Mouse (Mus musculus) urinary bladder, postnatal 25 days (tissue): ENCODE data around the gene Cd79a.

Experiments used
- DNase-seq: peaks from one replicate; pipeline ENCODE4 v3.0.0; 2022; ENCODE audit warnings: low spot score

The Cd79a gene

DNA sequence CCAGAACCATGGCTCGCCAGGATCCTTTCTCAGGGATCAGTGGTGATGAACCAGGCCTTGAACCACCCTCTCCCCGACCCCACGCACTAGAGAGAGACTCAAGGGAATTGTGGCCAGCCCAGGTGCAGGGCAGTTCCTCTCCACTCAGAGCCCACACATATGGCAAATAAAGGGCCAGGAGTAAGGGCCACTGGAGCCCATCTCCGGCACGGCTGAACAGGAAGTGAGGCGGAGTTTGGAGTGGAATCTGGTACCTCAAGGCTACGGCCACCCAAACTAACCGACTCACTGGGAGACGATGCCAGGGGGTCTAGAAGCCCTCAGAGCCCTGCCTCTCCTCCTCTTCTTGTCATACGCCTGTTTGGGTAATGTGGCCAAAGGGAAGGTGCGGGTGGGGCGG is at the start of gene Cd79a:
TSS of gene Cd79a (plus strand) at position 158 of the 400 bp plus-strand sequence.
- no peak for DNase-seq

DNA sequence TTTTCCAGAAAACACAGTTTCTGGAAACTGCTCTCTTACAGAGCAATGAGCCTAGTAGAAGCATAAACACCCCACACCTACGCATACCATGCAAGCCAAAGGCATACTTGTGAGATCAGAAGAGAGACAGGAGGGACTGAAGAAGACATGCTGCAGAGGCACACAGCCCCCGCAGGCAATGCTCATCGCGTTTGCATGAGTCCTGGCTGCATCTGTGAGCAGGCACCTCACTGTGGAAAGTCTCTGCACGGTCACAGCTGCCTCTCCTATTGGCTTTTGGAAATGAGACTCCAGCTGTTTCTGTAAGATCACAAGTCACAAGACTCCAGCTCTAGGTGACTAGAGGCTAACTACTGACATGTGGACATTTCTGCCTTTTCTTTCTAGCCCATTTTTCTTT is 47.0 kb upstream of the Cd79a start:
- peak; percentile 19 for DNase-seq

DNA sequence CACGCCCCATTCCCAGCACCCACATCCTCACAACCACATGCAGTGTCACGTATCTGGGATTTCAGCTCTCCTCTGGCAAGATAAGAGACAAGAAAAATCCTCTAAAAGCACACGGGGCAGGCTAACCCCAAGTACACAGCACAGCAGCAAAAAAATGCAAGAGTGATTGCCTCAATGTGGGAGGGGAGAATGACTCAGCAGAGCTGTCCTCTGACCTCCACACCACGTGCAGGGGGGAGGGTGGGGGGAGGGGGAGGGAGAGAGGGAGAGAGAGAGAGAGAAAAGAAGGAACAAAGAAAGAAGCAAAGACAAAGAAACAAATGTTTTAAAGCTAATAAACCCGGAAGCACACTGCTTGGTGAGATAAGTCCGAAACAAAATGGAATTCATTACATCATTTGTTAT is 46.3 kb upstream of the Cd79a start:
- no peak for DNase-seq

DNA sequence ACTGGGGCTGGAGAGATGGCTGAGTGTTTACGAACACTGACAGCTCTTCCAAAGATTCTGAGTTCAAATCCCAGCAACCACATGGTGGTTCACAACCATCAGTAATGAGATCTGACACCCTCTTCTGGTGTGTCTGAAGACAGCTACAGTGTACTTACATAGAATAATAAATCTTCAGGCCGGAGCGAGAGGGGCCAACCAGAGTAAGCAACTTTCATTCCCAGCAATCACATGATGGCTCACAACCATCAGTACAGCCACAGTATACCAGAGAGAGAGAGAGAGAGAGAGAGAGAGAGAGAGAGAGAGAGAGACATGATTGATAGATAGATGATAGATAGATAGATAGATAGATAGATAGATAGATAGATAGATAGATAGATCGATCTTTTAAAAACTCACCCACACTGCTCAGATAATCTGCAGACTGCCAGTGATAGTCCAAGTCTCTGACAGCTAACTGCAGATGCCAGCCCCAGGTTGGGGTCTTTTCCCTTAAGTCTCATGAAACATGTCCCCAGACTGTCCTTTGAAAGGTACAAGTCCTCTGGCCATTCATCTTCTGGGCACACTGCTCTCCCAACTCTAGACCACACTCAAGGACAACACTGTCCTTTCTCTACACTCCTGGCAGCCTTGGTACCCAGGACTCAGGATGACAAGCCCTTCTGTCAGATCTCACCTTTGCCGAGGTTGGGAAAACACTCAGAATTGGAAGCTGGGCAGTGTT is 45.4 kb upstream of the Cd79a start:
- DNase-seq = no peak

DNA sequence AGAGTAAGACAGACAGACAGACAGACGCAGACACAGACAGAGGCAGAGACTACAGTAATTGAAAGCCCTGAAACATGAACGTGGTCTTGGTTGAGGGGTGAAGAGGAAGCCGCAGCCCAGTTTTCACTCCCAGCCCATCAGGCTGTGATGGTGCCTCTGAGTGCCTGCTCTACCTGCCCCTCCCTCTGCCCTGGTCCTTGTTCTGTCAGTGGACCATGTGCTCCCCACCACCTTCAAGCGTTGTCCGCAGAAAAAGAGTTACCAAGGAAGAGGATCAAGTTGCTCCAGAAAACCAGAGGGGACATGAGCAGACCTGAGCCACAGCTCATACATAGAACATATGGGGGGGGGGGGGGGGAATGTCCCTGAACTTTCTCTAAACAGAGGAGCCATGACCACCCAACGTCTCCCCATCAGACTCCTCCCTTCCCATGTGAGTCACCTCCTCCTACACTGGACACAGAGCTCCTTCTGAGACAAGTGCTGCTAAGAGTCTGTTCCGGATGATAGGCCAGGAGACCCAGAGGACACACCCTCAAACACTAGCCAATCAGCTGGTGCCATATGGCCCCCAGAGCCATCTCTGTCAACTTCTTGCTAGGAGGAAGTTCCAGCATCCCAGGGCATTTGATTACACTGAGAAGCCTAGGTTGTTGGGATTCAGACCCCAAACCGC is 44.5 kb upstream of the Cd79a start:
- DNase-seq = no peak

DNA sequence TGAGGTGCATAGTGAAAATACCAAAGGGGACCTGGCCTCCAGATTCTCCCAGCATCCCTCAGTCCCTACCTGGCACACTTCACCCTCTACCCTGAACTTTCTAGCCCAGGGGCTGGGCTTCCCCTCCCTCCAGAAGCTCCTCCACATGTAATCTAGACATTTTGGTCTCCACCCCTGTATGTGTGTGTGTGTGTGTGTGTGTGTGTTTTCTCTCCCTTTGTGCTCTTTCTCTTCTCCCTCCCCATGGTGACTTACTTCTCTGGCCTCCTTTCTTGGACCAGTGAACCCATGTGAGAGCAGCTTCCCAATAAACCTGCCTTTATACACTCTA is 44.0 kb upstream of the Cd79a start:
- DNase-seq = no peak

DNA sequence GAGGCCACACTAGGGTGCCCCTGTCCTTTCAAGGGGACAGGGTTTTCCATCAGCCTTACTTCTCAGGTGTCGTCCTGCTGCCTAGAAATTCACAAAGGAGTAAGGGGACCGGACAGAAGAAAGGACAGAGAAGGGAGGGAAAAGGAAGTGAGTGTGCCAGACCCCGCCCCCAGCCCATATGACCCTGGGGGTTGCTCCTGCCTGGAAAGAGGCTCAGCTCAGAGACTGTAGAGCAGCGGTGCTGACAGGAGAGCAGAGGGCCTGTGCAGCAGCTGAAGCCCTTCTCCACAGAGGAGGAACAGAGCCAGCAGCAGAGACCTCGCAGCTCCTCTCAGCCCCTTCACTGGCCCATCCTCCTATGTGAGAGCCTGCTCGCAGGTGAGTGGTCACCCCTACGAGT is 43.5 kb upstream of the Cd79a start:
- no peak for DNase-seq

DNA sequence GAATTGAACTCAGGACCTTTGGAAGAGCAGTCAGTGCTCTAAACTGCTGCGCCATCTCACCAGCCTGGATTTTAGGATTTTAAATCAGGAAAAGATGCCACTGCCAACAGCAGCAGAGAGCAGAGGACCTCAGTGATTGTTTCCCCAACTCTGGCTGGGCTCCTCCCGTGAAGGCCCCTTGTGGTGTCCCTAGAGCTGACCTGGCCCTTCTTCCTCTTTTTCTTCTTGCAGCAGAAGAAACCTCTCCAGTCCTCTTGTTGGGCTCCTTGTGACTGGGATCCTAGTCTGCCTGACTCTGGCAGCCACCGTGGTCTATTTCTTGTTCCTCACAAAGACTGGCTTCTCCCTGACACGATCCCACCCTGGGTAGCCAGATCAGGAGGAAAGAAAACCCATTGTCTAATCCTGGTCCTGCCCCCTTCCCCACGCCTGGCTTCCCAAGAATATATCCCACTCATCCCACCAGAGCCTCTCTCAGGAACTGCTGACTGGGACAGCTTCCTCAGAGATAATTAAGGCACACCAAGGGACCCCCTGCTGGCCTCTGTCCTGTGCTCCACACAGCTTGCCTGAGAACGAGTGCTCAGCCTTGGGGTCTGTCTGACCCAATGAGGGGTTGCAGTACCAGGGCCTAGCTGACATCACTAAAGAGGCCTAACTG is 40.6 kb upstream of the Cd79a start:
- DNase-seq = no peak

DNA sequence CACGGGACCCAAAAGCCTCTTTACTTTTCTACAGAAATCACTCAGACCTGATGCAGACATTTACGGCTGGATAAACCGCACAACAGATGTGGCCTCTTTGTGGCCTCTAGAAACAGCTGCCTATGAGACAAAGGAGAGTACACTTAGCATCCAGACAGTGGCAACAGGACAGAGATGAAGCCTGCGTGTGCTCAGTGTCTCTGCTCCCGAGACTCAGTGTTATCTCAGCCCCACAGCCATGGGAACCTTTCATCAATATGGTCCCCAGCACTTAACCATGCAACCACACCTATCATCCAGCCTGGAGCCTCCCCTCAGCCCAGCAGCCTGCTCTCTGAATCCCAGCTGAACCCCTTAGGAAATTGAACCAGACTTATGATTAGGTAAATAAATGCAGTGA is 37.9 kb upstream of the Cd79a start:
- DNase-seq = no peak

DNA sequence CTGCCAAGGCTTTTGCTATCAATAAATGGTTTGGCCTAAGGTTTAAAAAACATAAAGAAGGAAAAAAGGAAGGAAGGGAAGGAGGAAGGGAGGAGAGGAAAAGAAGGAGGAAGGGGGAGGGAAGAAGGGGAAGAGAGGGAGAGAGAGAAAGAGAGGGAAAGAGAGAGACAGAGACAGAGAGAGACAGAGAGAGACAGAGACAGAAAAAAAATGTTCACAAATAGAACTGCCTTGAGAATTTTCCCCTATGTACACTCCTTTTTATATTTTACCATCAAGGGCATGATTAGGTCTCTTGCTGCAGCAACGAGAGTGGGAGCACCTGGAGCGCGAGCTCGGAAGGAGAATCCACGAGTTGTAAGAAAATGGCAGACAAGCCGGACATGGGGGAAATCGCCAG is 35.3 kb upstream of the Cd79a start, which contains the start of gene Gm9844:
TSS of gene Gm9844 (plus strand) at position 301 of the 400 bp plus-strand sequence.
- no peak for DNase-seq

DNA sequence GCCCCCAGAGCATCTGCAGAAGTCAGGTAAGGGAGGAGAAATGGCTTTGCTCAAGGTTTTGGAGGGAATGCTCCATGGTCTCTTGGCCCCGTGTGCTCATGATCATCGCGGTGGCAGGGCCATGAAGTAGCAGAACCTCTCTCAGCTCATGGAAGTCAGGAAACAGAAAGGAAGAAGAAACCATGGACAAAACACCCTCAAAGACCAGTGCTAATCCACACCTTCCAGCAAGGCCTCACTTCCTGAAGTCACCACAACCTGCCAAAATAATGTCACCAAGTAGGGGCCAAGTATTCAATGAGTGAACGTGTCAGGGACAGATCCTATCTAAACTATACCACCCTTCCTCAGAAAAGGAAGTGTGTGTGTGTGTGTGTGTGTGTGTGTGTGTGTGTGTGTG is 34.3 kb upstream of the Cd79a start:
- DNase-seq = no peak

DNA sequence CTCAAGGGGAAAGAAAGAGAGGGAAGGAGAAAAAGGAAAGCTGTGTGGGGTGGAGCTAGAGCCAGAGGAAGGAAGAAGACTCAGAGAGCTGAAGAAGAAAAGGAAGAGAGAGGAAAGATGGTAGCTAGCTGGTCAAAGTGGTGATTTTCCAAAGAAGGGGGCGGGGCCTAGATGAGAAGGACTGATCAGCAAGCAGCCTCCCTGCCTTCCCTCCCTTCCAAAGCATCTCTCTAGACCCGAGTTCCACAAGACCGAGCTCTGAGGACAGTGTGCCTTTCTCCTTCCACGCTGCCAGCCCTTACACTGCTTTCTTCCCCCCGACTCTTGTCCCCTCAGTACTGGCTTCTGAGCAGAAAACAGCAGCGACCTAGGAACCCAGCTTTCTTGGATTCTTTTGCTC is 33.0 kb upstream of the Cd79a start:
- no peak for DNase-seq

DNA sequence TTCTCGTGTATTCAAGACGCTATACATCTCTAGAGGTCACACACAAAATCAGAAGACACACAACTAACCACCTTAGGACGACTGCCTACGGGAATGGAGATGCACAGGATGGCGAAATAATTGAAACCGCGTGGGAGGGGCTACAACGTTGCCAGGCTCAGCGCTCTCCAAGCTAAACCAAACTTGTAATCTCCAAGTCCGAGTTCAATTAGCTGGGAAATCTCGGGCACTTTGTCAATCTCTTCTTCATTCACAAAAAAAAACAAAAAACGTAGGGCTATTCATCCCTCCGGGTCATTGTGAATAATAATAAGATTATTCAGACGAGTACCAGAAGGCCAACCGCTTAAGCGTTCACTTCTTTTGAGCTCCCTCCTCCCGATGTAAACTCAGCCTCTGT is 28.1 kb upstream of the Cd79a start:
- no peak for DNase-seq

DNA sequence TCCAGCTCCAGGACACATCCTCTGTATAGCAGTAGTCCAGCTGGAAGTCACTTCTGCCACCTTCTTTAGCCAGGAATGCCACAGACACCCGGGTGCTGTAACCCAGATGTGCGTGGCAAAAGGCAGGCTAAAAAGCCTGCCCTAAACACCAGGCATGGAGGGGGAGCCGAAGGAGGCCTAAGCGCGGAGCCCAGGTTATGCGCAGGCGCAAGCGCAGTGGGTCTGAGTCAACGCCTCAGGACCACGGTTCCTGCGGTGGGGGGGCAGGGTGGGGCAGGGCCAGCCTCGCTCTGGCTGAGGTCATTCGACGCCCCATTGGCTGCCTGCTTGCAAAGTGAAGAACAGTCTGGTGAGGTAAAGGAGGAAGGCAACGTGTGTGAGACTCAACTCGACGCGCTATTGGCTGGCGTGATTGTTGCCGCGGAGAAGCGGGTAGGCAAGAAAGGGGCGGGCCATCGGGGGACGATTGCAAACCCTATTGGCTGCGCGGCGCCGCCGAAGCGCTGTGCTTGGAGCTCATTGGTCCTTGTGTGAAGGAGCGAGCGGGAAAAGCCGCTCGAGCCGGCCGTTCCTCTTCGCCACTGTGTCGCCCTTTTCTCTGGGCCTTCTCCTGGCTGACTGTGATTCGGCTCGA is 27.5 kb upstream of the Cd79a start, which contains the start of the genes Lypd4 and Dmrtc2:
TSS of gene Lypd4 (minus strand) at position 410 of the 634 bp plus-strand sequence.
TSS of gene Dmrtc2 (plus strand) at position 526 of the 634 bp plus-strand sequence.
- no peak for DNase-seq

DNA sequence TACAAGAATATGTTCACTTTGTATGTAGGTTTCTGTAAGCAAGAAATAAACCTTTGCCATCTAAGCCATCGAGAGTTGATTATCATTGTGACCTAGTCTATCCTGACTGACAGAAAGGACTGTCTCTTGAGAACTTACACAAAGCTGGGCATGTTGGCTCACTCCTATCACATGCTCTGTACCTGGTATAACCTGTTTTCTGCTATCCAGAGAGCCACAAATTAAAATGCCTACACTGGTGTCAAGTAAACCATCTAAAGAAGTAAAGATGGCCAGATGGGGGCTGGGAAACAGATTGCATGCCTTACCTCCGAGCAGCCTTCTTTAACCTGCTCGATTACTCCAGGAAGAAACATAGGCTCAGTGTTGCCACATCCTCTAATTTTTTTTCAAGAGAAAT is 19.6 kb upstream of the Cd79a start:
- no peak for DNase-seq

DNA sequence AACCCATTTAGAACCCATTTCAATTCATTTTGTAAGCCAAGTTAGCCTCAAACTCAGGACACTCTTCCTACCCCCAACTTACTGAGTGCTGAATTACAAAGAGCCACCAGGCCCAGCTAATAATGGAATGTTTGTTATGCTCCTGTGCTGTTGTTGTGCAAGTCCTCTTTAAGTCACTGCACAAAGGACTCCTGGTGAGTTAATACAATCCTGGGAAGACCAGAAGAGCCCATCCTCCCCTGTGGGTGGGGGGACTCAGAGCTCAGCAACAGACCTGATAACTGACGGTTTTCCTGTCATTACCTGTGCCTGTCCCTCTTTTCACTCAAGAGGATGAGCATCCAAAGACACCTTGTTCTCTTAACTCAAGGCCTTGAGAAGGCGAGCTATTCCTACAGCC is 17.6 kb upstream of the Cd79a start:
- no peak for DNase-seq

DNA sequence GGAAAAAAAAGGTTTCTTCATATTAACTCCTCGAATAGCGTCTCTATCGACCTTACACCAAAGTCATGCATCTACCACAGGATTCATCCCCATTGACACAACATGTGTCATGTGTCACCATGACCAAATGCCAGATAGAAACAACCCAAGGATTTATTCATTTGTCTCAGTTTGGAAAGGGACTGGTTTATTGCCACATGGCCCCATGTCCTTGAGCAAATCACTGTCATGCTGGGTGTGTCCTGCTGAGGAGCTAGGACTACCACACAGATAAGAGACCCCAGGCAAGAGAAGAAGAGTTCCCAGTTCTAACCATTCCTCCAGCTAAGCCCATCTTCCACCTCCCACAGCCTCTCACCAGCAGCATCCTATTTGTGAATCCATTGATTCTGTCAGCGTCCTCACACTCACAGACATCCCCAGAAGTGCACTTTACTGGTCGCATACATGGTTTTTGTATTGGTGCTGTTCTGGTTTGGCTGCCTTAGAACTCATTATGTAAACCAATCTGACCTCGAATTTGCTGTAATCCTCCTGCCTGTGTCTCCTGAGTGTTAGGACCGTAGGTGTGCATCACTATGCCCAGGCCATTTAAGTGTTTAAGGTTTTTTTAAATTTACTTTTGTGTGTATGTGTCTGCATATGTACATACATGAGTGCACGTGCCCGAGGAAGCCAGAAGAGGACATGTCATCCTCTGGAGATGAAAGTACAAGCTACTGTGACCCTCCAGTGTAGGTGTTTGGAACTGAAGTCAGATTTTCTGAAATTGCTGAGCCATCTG is 14.6 kb upstream of the Cd79a start:
- DNase-seq = no peak

DNA sequence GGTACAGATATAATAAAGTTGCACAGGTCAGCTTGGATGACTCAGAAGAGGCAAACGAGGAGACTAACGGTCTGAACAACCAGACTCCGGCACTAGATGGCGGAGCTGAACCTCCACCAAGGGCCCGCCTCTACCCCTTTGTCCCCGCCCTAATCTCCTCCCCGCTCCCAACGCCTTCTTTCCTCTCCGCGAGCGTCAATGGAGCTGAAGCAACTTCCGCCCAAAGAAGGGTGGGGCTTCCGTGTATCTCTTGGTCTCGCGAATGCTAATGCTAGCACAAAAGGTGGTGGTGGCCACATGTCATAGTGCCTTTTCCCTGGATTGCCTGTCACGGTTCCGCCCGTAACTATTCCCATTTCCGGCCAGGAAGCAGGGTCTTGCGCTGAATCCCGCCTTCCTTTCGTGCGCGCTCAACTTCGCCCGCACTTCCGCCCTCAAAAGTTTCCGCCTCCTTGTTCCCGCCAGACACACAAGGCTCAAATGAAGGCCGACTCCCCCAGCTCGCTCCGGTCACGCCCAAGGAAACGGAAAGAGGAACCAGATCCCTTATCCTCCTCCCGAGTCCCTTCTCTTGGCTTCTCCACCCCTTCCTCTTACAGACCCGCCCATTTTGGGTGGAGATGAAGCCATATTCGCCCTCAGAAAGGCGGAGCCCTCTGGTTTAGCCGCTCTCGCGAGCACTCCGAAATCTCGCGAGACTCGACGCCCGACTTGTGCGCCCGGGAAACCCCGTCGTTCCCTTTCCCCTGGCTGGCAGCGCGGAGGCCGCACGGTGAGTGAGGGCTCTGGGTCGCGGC is 13.1 kb upstream of the Cd79a start, which contains the start of gene Rps19:
TSS of gene Rps19 (plus strand) at position 476 of the 797 bp plus-strand sequence.
- peak; percentile 98 for DNase-seq

DNA sequence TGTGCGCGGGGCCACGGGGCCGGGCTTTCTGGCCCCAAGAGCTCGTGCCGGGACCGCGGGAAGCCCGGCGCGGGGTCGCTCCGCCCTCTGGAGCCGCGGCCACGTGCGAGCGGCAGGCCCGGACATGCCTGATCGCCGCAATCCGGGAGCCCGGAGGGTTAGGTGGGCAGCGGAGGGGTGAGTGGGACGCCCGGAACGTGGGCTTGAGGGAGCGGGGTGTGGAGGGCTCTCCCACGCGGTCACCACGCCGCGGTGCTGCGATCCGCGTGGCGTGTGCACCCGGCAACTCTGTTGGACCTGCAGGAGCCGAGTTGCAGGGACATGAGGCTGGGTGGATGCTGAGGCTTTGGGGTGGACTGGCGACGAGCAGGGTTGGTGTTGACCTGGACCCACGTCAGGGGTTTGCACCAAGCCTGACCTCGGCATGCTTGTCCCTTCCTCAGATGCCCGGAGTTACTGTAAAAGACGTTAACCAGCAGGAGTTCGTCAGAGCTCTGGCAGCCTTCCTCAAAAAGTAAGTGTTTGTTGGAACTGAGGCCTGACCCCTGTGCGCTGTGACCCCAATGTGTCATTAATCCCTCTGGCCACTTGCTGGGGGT is 12.4 kb upstream of the Cd79a start:
- no peak for DNase-seq

DNA sequence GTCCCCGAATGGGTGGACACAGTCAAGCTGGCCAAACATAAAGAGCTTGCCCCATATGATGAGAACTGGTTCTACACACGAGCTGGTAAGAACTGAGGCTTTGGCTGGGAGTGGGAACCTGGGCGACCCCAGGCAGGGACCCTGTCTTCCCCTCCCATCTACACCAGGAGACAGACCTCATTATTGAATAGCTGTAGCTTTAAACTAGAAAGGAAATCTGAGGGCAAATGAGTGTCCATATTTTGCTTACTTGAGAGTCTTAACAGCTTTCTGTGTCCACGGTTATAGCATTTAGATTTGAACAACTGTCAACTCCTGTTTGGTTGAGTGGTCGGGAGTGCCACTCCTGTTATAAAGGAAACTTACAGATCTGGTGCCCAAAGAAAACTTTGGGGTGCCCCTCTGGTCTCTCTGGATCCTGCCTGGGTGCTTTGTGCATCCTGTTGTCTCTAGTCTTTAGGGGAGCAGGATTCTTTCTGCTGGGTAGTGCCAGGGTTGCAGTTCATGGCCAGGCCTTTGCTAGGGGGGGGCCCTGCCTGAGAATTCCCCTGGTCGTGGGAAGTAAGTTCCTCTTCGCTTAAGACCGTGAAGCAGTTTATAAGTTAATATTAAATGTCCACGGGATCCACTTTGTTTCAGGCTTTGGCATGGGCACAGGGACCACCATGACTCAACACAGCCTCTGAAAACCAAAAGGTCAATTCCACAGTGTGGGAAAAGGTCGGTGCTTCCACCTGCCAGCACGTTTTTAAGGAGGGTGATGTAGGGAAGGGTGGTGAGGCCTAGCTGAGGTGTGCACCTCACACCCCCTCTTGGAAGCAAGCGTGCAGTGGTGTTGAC is 11.5 kb upstream of the Cd79a start:
- DNase-seq = no peak
